Mouse (Mus musculus) liver, embryonic 13.5 days (tissue): Measurements from ENCODE around the gene Zdhhc1. TPM values are rescaled to one million over a fixed set of nuclear protein-coding genes. Genes with fewer than 3 reads are reported as not detected.
A peak's percentile ranks its signal among the peaks of the same experiment; 100 is the strongest.

ENCODE experiments used
- ATAC-seq: fragments of 200-750 bp; cut with Nextera tagmentation; 2 replicates; pipeline ENCODE4 v1.8.0; 2017; ENCODE audit warnings: low read depth, mild to moderate bottlenecking, moderate number of reproducible peaks, moderate library complexity
- DNase-seq: peaks from one replicate; pipeline ENCODE4 v3.0.0; 2022
- H3K27ac ChIP-seq: fragments of 300-500 bp; sonication (generic); 2 replicates; pipeline ENCODE4 v1.5.1; 2015; ENCODE audit warnings: moderate library complexity, mild to moderate bottlenecking, inconsistent platforms
- H3K27me3 ChIP-seq: fragments of 300-500 bp; sonication (generic); 2 replicates; pipeline ENCODE4 v1.6.1; 2015; ENCODE audit warnings: mild to moderate bottlenecking, inconsistent platforms
- H3K36me3 ChIP-seq: fragments of 300-500 bp; sonication (generic); 2 replicates; pipeline ENCODE4 v1.6.1; 2015; ENCODE audit warnings: mild to moderate bottlenecking, inconsistent platforms
- H3K4me1 ChIP-seq: fragments of 300-500 bp; sonication (generic); replicated peaks from 2 replicates; pipeline ENCODE4 v1.6.1; 2015; ENCODE audit warnings: inconsistent platforms
- H3K4me2 ChIP-seq: fragments of 300-500 bp; sonication (generic); 2 replicates; pipeline ENCODE4 v1.6.1; 2015; ENCODE audit warnings: inconsistent platforms, mild to moderate bottlenecking, moderate library complexity
- H3K4me3 ChIP-seq: fragments of 300-500 bp; sonication (generic); replicated peaks from 2 replicates; pipeline ENCODE4 v1.5.1; 2015; ENCODE audit warnings: mild to moderate bottlenecking, inconsistent platforms
- H3K9ac ChIP-seq: fragments of 300-500 bp; sonication (generic); 2 replicates; pipeline ENCODE4 v1.6.1; 2015; ENCODE audit warnings: mild to moderate bottlenecking, inconsistent platforms
- H3K9me3 ChIP-seq: fragments of 300-500 bp; sonication (generic); replicated peaks from 2 replicates; pipeline ENCODE4 v1.6.1; 2016; ENCODE audit warnings: inconsistent platforms
- WGBS: fragments of 180-500 bp; shearing (Covaris S2); methylation state at CpG from one replicate; pipeline ENCODE4 v1.1.7; 2015; ENCODE audit not compliant: insufficient replicate concordance; 5-methylcytosine and 5-hydroxymethylcytosine counted together
- polyA plus RNA-seq: library from polyadenylated mRNA; unstranded; fragments of >200 nt; fragmentation: Nextera tagmentation; extraction: Ambion mirVana; gene quantifications from 2 replicates; pipeline ENCODE4 v1.2.1, GENCODE M21; 2015

Gene Zdhhc1
- 2.1 TPM in 2 replicates for polyA plus RNA-seq

DNA sequence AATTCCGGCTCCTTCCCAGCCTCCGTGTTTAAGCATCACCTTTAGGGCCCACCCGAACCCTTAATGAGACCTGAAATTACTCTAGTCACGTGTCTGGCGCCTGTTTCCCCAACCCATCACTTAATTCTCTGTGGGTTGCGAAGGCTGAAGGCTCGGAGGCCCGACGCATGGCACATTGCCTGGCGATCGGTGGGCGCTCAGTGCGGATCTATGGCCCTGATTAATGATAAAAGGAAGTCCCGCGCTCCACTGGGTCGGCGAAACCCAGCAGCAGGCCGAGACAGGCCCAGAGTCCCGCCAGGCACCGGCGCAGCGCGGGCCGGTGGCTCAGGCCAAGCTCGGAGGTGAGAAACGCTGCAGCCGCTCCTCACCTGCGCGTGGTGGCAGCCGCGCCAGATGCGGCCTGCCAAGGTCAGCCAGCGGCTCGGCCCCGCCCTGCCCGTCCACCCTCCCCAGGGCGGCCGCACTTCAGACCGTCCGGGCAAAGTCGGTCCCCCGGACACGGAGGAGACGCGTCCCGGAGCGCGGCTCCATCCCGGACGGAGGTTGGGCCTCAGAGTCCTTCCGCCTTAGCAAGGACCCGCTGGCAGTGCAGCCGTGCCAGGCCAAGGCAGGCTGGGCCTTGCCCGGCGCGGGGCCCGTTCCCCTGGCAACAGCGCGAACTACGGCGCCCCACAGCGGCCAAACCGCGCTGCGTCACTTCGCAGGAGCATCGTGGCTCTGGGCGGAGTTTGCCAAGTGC lies at the start of gene Zdhhc1:
Zdhhc1 (minus strand) TSS at position 464 of the 742 bp plus-strand sequence.
- H3K4me3 ChIP-seq = peak within 1 kb of the TSS; percentile 76
- peak within 1 kb of the TSS; percentile 95 for H3K4me2 ChIP-seq
- H3K27ac ChIP-seq = 0 out of 2 replicates have a peak within 1 kb of the TSS, but pooled peaks have one; percentile 23
- ATAC-seq (peak; percentile 82), DNase-seq (peak; percentile 69)
- no peaks in the 10 kb centered on the region for H3K36me3 ChIP-seq
- WGBS = 1% methylated on average over 60 of the region's 68 CpGs
- peaks cover 31% of the 10 kb centered on the region for H3K4me1 ChIP-seq
- peaks cover 13% of the 10 kb centered on the region; the same call in 1 of the 2 replicates for H3K27me3 ChIP-seq
- H3K9me3 ChIP-seq = no peaks in the 10 kb centered on the region
- peak within 1 kb of the TSS; percentile 78 for H3K9ac ChIP-seq

DNA sequence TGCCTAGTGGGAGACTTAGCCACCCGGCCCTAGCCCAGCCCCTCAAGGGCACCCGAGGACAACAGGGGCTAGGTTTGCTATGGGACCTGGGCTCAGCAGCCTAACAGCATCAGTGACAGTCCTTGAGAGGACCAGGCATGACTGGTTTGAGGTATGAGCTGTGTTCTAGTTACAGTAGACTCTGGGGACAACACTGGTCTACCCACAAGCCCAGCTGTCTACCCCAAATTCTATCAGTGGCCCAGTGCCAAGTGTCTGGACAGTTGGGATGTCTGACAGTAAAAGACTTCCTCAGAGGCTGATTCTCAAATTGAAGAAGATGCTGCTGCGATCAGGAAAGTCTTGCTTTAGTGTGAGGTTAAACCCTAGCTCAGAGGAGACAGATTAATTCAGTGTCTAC lies 48.5 kb upstream of the Zdhhc1 start:
- Histone ChIP-seq H3K4me3 (no peak overlapping the region), H3K4me2 (no peak overlapping the region), H3K9me3 (no peaks in the 10 kb centered on the region), H3K27ac (peak overlapping the region; percentile 93), H3K27me3 (no peaks in the 10 kb centered on the region), H3K36me3 (no peaks in the 10 kb centered on the region), H3K4me1 (peaks cover 73% of the 10 kb centered on the region), H3K9ac (0 out of 2 replicates have a peak overlapping the region, but pooled peaks have one; percentile 36)
- WGBS = 78% methylated on average over 3 of the region's 3 CpGs
- ATAC-seq (no peak), DNase-seq (no peak)

DNA sequence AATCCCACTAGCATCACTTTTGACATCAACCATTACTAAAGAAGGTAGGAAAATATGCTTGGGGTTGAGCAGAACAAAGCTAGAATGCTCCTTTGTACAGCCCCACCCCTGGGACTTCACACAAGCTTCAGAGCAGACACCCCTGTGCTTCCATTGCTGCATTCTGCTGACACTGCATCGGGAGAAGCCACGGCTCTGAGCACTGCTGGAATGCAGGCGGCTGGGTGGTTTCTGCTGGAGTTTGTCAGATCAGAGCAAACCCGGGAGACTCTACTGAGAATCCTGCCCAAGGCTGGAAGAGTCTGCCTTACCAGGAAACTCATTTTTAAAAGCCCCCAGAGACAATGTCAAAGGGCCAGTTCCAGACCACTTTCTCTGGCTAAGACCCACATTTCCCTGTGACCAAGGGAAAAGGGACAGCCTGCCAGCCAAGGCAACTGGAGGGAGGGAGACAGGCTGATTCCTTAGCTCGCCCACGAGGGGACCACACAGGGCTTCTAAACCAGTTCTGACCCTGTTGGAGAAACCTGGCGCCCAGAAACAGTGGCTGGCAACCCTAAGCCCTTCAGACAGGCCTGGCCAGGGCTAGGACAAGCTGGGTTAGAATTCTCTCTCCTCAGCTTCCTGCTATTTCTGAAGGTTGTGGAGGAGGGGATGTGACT lies 48.0 kb upstream of the Zdhhc1 start:
- Histone ChIP-seq H3K4me3 (no peak overlapping the region), H3K9me3 (no peaks in the 10 kb centered on the region), H3K4me1 (peaks cover 76% of the 10 kb centered on the region), H3K27ac (peak overlapping the region; percentile 93), H3K4me2 (no peak overlapping the region), H3K9ac (peak overlapping the region; percentile 36; the same call in 1 of the 2 replicates), H3K27me3 (no peaks in the 10 kb centered on the region), H3K36me3 (no peaks in the 10 kb centered on the region)
- 56% methylated on average over 7 of the region's 7 CpGs for WGBS
- ATAC-seq = no peak
- DNase-seq = no peak

DNA sequence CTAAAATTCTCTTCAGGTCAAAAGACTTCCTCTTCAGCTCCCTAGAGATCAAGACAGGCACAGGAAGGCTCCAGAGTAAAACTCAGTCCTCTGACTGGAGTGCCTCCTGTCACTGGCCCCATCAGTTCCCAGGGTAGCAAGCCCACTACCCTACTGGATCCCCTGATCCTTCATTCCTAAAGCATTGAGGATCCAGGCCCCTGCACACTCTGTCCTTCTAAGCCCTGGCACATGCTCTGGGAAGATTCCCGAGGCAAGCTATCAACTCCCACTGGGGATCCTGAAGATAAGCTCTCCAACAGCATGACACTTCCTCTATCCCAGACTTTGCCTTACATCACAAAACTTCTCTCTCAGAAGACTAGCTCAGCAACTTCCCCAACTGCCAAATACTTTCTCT lies 47.0 kb upstream of the Zdhhc1 start:
- no peak for DNase-seq
- 0 out of 2 replicates have a peak overlapping the region, but pooled peaks have one; percentile 13 for H3K4me2 ChIP-seq
- no peaks in the 10 kb centered on the region for H3K27me3 ChIP-seq
- no peak overlapping the region for H3K9ac ChIP-seq
- no peaks in the 10 kb centered on the region for H3K9me3 ChIP-seq
- H3K4me1 ChIP-seq = peaks cover 84% of the 10 kb centered on the region
- no peak for ATAC-seq
- peak overlapping the region; percentile 93 for H3K27ac ChIP-seq
- H3K36me3 ChIP-seq = peaks cover 9% of the 10 kb centered on the region
- H3K4me3 ChIP-seq = no peak overlapping the region
- 26% methylated on average over 1 of the region's 1 CpGs for WGBS

DNA sequence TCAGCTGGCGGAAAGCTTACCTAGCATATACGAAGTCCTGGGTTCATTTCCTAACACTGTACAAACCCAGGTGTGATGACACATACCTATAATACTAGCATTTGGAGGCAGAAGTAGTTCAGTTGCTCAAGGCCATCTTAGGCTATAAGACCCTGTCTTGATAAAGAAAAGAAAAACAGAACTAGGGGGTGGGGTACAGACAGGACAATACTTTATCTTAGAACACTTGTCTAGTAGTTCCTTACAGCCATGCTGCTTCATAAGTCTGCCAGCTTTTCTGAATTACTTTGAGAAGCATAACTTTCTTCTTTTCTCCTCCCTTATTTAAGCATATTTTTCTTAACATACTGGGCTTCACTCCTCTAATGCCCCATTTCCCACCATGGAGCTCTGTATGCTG lies 46.1 kb upstream of the Zdhhc1 start:
- Histone ChIP-seq H3K9ac (peak overlapping the region; percentile 35; the same call in 1 of the 2 replicates), H3K27ac (peak overlapping the region; percentile 93), H3K4me1 (peaks cover 89% of the 10 kb centered on the region), H3K9me3 (no peaks in the 10 kb centered on the region), H3K4me2 (peak overlapping the region; percentile 54), H3K36me3 (peaks cover 18% of the 10 kb centered on the region), H3K27me3 (no peaks in the 10 kb centered on the region), H3K4me3 (no peak overlapping the region)
- ATAC-seq (peak; percentile 35), DNase-seq (no peak)
- 65% methylated on average over 2 of the region's 2 CpGs for WGBS

DNA sequence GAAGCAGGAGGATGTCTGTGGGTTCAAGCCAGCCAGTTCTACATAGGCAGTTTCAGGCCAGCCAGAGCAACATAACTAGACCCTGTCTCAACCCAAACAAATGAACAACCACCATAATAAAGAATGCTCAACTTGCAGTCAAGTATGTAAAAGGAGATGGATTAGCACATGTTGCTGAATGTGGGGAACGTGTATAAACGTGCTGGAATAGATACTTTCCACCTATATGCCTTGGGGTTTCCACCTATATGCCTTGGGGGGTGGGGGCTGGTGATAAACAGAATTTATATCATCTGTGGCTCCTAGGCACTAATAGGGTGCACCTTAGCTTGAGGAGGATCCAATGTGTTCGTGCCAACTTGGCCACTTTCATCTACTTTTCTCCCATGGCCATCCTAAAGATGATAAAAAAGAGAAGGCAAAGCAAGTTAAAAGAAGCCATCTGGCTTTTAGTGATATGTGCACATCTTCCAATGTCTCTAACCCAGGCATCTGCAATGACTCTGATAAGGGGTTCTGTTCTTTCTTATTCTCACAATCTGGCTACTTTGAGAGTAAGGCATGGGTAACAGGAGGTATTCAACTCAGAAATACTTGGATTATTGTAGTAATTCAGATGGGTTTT lies 45.4 kb upstream of the Zdhhc1 start:
- Histone ChIP-seq H3K4me2 (peak overlapping the region; percentile 54), H3K9me3 (no peaks in the 10 kb centered on the region), H3K4me3 (no peak overlapping the region), H3K36me3 (peaks cover 24% of the 10 kb centered on the region), H3K9ac (peak overlapping the region; percentile 14), H3K4me1 (peaks cover 86% of the 10 kb centered on the region), H3K27me3 (no peaks in the 10 kb centered on the region), H3K27ac (peak overlapping the region; percentile 93)
- 27% methylated on average over 3 of the region's 3 CpGs for WGBS
- ATAC-seq (peak; percentile 88), DNase-seq (peak; percentile 60)

DNA sequence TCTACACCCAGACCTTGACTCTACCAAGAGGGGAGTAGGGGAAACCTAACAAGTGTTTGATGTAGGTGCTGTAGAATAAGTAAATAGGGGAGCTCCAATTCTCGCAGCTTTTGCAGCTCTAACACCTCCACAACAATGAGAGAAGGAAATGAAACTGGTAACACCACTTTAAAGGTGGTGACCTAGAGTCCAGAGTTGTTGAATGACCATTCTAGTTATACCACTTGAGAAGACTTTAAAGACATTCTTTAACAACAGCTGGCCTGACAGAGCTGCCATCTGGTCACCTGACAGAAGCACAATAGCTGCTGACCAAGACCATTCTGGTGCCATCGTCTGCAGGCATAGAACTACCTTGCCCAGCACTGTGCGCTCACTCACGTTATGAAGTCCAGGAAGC lies 42.2 kb upstream of the Zdhhc1 start:
- Histone ChIP-seq H3K27ac (no peak overlapping the region), H3K4me3 (no peak overlapping the region), H3K4me2 (no peak overlapping the region), H3K9ac (no peak overlapping the region), H3K9me3 (no peaks in the 10 kb centered on the region), H3K36me3 (peaks cover 35% of the 10 kb centered on the region), H3K4me1 (peaks cover 65% of the 10 kb centered on the region), H3K27me3 (no peaks in the 10 kb centered on the region)
- ATAC-seq (no peak), DNase-seq (no peak)
- WGBS = 87% methylated on average over 4 of the region's 4 CpGs

DNA sequence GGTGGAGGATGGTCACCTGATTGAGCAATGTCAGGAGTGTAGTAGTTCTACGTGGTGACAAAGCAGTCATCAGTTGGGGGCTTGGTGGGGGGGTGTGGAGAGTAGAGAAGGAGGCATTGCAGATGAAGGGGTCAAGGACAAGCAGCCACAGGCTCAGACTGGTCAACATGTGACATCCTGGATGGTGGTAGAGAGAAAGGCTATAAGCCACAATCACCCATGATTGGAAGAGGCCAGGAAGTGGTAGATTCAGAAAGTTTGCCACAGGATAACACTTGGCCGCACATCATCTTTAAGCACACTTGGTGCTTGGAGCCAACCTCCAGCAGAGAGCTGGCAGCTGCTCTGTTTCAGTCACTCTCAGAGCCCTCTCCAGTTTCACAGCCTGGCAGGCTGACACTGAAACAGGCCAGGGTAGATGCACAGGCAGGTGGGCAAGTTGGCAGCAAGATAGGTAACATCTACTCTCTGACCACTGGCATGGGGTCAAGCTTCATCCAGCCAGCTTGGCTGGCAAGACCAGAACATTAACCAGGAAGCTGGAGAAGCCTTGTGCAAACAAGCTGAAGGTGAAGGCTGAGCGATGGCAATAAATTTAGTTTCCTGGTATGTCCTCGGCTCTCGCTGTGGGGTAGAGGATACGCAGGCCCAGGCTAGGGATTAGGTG lies 40.4 kb upstream of the Zdhhc1 start:
- Histone ChIP-seq H3K4me3 (no peak overlapping the region), H3K4me1 (peaks cover 65% of the 10 kb centered on the region), H3K9me3 (no peaks in the 10 kb centered on the region), H3K9ac (no peak overlapping the region), H3K27ac (no peak overlapping the region), H3K36me3 (peaks cover 40% of the 10 kb centered on the region), H3K27me3 (no peaks in the 10 kb centered on the region), H3K4me2 (no peak overlapping the region)
- WGBS = 86% methylated on average over 6 of the region's 6 CpGs
- DNase-seq (no peak), ATAC-seq (no peak)

DNA sequence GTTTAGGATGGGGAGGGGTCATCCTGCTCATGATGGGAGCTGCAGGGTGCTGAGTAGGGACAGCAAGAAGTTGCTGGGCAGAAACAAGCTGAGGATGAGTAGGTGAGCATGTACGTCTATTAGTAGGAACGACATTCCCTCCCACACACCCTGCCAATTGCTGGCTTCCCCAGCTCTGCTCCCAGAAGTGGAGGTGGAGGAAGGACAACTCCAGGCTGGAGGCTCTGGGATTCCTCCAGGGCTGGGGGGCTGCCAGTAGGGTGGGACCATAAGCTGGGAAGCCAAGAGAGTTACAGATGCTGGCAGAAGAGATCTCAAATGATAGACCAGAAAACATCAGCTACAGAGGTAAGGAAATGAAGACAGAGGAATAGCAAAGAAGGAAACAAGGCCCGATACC lies 39.8 kb upstream of the Zdhhc1 start:
- H3K4me3 ChIP-seq = no peak overlapping the region
- WGBS = 86% methylated on average over 3 of the region's 3 CpGs
- peaks cover 40% of the 10 kb centered on the region for H3K36me3 ChIP-seq

DNA sequence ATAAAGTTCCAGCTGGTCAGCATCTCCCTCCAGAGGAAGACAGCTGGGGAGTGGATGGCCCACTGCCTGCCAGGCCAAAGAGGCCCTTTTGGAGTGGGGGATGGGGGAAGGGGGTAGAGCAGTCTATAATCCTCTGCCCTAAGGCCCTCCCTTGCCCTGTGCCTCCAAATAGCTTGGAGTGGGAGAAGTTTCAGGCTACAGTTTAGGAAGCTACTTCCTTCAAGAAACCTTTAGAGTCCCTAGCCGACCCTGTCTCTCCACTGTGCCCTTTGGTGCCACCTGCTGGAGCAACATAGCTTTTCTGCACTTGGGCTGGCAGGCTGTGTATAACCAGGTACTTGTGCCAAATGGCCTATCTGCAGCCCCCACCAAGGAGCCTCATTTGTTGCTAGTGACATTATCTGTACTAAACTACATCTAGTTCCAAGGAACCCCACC lies 37.2 kb upstream of the Zdhhc1 start:
- no peaks in the 10 kb centered on the region for H3K9me3 ChIP-seq
- no peak overlapping the region for H3K4me2 ChIP-seq
- H3K4me3 ChIP-seq = no peak overlapping the region
- ATAC-seq = peak; percentile 77
- H3K9ac ChIP-seq = no peak overlapping the region; the same call in 1 of the 2 replicates
- H3K36me3 ChIP-seq = peaks cover 52% of the 10 kb centered on the region
- peak; percentile 69 for DNase-seq
- H3K27ac ChIP-seq = peak overlapping the region; percentile 71
- H3K27me3 ChIP-seq = no peaks in the 10 kb centered on the region
- peaks cover 50% of the 10 kb centered on the region for H3K4me1 ChIP-seq
- WGBS = 0% methylated on average over 1 of the region's 1 CpGs

More for the DNA sequence above, 39.8 kb upstream of the Zdhhc1 start:
- Histone ChIP-seq H3K9ac (no peak overlapping the region), H3K27ac (no peak overlapping the region; the same call in 1 of the 2 replicates), H3K4me2 (no peak overlapping the region), H3K4me1 (peaks cover 65% of the 10 kb centered on the region), H3K9me3 (no peaks in the 10 kb centered on the region), H3K27me3 (no peaks in the 10 kb centered on the region)
- ATAC-seq = no peak
- no peak for DNase-seq

DNA sequence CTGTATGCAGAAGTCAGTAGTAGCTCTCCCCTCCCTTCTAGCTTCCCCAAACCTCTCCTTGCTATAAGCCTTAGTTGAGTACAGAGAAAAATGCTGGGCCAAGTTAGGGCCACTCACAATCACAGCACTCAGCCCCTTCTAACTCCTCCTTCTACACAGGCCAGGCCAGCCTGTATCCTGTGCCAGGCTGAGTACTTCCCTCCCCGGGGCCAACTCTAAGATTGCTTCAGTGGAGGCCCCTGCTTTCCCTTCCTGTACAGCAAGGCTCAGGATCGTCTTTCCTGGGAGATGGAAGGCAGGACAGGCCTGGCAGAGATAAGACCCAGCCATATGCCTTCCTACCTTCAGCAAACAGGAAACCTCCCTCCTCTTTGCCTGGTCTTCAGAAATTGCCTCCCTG lies 36.7 kb upstream of the Zdhhc1 start:
- Histone ChIP-seq H3K36me3 (peaks cover 52% of the 10 kb centered on the region), H3K9me3 (no peaks in the 10 kb centered on the region), H3K27ac (peak overlapping the region; percentile 71), H3K4me1 (peaks cover 45% of the 10 kb centered on the region), H3K4me3 (no peak overlapping the region), H3K4me2 (no peak overlapping the region), H3K9ac (no peak overlapping the region; the same call in 1 of the 2 replicates), H3K27me3 (no peaks in the 10 kb centered on the region)
- ATAC-seq (peak; percentile 34; the same call in 1 of the 2 replicates), DNase-seq (no peak)
- WGBS = 11% methylated on average over 2 of the region's 2 CpGs
